Mouse (Mus musculus) midbrain, embryonic 16.5 days (tissue): ENCODE results near the gene Hspb6. TPM values are rescaled to one million over a fixed set of nuclear protein-coding genes. Genes with fewer than 3 reads are reported as not detected.
A peak's percentile ranks its signal among the peaks of the same experiment; 100 is the strongest.

ENCODE experiments used
- ATAC-seq: fragments of 200-750 bp; cut with Nextera tagmentation; 2 replicates; pipeline ENCODE4 v1.8.0; 2017; ENCODE audit warnings: moderate TSS enrichment
- H3K27ac ChIP-seq: fragments of 300-500 bp; sonication (generic); 2 replicates; pipeline ENCODE4 v1.5.1; 2014; ENCODE audit warnings: mild to moderate bottlenecking, low read length, mixed read lengths
- H3K27me3 ChIP-seq: fragments of 300-500 bp; sonication (generic); 2 replicates; pipeline ENCODE4 v1.6.1; 2014; ENCODE audit warnings: low read depth, low read length, mixed read lengths; ENCODE audit not compliant: control insufficient read depth, insufficient read depth
- H3K36me3 ChIP-seq: fragments of 300-500 bp; sonication (generic); 2 replicates; pipeline ENCODE4 v1.6.1; 2014; ENCODE audit warnings: mild to moderate bottlenecking, low read length, moderate library complexity, mixed read lengths; ENCODE audit not compliant: control insufficient read depth, insufficient read depth
- H3K4me1 ChIP-seq: fragments of 300-500 bp; sonication (generic); 2 replicates; pipeline ENCODE4 v1.6.1; 2014; ENCODE audit warnings: mild to moderate bottlenecking, low read length, mixed read lengths; ENCODE audit not compliant: control insufficient read depth, insufficient read depth
- H3K4me2 ChIP-seq: fragments of 300-500 bp; sonication (generic); 2 replicates; pipeline ENCODE4 v1.6.1; 2014; ENCODE audit warnings: mild to moderate bottlenecking, low read length, mixed read lengths
- H3K4me3 ChIP-seq: fragments of 300-500 bp; sonication (generic); 2 replicates; pipeline ENCODE4 v1.5.1; 2014; ENCODE audit warnings: low read depth, mild to moderate bottlenecking, low read length, moderate library complexity, mixed read lengths
- H3K9ac ChIP-seq: fragments of 300-500 bp; sonication (generic); 2 replicates; pipeline ENCODE4 v1.6.1; 2014; ENCODE audit warnings: low read depth, low read length, mixed read lengths
- H3K9me3 ChIP-seq: fragments of 300-500 bp; sonication (generic); replicated peaks from 2 replicates; pipeline ENCODE4 v1.6.1; 2014; ENCODE audit warnings: mild to moderate bottlenecking, low read length, mixed read lengths; ENCODE audit not compliant: control insufficient read depth, poor library complexity, severe bottlenecking
- WGBS: fragments of 180-500 bp; shearing (Covaris S2); extraction: QIAGEN DNeasy Blood & Tissue Kit; methylation state at CpG from one replicate; pipeline ENCODE4 v1.1.7; 2014; 5-methylcytosine and 5-hydroxymethylcytosine counted together
- polyA plus RNA-seq: library from polyadenylated mRNA; unstranded; fragments of >200 nt; fragmentation: Nextera tagmentation; extraction: Ambion mirVana; gene quantifications from 2 replicates; pipeline ENCODE4 v1.2.1, GENCODE M21; 2015

Gene Hspb6
- polyA plus RNA-seq, 1 experiment from 2014 or later = 11.2 TPM

DNA sequence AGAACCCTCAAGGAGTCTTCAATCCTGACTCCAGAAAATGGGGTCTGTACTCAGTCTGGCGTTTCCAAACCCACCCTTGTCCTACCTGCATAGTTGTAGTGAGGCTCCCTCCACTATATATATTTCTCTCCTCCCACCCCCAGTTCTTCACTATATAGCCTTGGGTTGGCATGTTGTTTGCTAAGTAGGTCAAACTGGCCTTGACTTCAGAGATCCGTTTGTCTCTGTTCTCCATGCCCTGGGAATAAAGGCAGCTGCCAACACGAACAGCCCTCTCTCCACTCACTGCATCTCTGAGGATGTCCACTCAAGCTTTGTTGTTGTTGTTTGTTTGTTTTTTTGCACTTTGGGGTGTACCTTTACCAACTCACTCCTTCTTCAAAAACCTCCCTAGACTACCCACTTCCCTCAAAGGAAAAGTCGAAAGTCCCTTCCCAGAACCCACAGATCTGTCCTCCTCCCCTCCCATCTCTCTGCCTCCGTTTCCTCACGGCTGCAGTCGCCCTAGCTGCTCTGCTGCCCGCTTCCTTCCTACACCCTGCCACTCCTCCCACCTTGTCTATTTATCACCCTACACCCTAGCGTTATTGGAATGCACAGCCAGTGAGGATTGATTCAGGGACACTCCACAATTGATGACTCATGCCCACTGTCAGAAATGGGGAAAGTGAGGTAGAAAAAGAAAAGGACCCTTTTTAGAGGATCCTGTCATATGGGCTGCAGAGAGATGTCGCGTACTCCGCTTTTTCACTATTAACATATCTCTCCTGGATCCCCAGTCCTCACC is 6.9 kb downstream of the Hspb6 start:
- Histone ChIP-seq H3K4me2 (peak overlapping the region; percentile 92), H3K27me3 (no peaks in the 10 kb centered on the region), H3K36me3 (peaks cover 19% of the 10 kb centered on the region), H3K27ac (peak overlapping the region; percentile 72; the same call in 1 of the 2 replicates), H3K9me3 (no peaks in the 10 kb centered on the region), H3K9ac (peak overlapping the region; percentile 72), H3K4me1 (peaks cover 23% of the 10 kb centered on the region), H3K4me3 (peak overlapping the region; percentile 65)
- WGBS = 15% methylated on average over 12 of the region's 12 CpGs
- peak; percentile 9; the same call in 1 of the 2 replicates for ATAC-seq

DNA sequence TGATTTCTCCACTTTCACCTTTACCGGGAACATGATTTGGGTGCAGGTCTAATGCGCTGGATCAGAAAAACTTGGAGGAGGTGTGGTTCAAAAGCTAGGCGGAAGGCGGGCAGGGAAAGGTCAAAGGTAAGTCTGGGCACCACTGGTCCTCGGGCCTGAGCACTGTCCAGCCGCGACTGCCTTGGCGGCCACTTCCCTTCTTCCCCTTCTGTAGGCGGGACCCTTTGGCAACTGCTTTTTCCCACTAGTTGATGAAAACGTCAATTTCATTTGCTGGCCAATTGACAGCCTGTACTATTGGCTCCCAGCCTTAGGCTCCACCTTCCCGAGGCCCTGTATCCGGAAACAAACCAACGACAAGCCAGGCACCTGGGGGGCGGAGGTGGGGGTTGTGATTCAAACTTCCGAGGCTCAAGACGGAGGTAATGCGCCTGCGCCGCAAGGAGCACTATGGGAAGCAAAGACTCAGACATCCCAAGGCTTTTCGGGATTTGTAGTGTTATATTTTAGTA is 7.5 kb downstream of the Hspb6 start, which contains the start of gene Lin37:
TSS of gene Lin37 (minus strand) at position 396 of the 512 bp plus-strand sequence.
- Histone ChIP-seq H3K9ac (peak within 1 kb of the TSS; percentile 72), H3K27ac (peak within 1 kb of the TSS; percentile 72), H3K27me3 (no peaks in the 10 kb centered on the region), H3K4me1 (peaks cover 28% of the 10 kb centered on the region), H3K9me3 (no peaks in the 10 kb centered on the region), H3K36me3 (peaks cover 19% of the 10 kb centered on the region), H3K4me2 (peak within 1 kb of the TSS; percentile 92), H3K4me3 (peak within 1 kb of the TSS; percentile 65)
- WGBS = under 1% methylated on average over 20 of the region's 20 CpGs
- peak; percentile 88 for ATAC-seq

DNA sequence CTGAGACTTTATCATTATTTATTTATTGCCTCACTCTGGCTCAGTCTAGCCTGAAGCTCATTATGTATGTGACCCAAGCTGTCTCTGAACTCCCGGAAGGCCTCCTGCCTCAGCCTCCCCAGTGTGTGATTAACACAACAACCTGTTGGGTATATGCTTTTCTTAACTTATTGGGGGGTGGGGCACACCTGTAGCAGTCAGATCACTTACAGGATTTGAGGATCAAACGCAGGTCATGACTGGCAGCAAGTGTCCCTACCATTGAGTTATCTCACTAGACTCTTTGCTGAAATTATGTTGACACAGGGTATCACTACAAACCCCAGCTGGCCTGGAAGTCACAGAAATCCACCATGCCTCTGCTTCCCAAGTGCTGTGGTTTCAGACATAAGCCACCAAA is 8.3 kb downstream of the Hspb6 start:
- WGBS = 63% methylated on average over 2 of the region's 2 CpGs
- Histone ChIP-seq H3K4me3 (no peak overlapping the region), H3K36me3 (peaks cover 14% of the 10 kb centered on the region), H3K4me2 (peak overlapping the region; percentile 92), H3K9ac (no peak overlapping the region), H3K4me1 (peaks cover 28% of the 10 kb centered on the region), H3K27ac (no peak overlapping the region; the same call in 1 of the 2 replicates), H3K9me3 (no peaks in the 10 kb centered on the region), H3K27me3 (no peaks in the 10 kb centered on the region)
- no peak for ATAC-seq

DNA sequence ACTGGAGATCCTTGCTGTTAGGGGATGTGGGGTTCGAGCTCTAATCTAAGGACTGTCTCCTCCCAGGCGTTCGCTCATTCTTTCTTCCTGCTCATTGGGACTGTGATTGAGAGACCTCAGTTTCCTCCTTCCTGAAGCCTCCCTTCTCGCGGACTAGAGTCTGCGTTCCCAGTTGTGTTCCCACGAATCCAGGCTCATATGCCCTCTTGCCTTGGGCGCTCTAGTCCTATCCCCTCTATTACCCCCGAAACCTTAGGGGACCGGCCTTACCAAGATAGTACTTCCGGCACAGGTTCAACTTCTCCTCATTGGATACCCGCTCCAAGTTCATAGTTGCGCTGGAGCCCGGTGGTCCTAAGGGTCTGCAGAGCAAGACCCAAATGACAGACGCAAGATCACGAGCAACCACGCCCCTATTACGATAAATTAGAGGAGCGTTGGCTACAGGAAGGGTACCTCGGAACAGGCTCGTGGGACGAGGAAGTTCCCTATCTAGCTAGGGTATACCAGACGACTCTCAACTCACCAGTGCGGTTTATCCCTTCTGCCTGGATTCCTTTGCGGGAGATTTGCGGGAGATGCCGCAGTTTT is 10.6 kb downstream of the Hspb6 start:
- Histone ChIP-seq H3K4me1 (peaks cover 28% of the 10 kb centered on the region), H3K27ac (peak overlapping the region; percentile 74), H3K27me3 (no peaks in the 10 kb centered on the region), H3K4me3 (peak overlapping the region; percentile 70), H3K9me3 (no peaks in the 10 kb centered on the region), H3K4me2 (peak overlapping the region; percentile 83), H3K36me3 (peaks cover 14% of the 10 kb centered on the region), H3K9ac (peak overlapping the region; percentile 61)
- ATAC-seq = no peak; the same call in 1 of the 2 replicates
- whole genome bisulfite sequencing = 1% methylated on average over 27 of the region's 27 CpGs

DNA sequence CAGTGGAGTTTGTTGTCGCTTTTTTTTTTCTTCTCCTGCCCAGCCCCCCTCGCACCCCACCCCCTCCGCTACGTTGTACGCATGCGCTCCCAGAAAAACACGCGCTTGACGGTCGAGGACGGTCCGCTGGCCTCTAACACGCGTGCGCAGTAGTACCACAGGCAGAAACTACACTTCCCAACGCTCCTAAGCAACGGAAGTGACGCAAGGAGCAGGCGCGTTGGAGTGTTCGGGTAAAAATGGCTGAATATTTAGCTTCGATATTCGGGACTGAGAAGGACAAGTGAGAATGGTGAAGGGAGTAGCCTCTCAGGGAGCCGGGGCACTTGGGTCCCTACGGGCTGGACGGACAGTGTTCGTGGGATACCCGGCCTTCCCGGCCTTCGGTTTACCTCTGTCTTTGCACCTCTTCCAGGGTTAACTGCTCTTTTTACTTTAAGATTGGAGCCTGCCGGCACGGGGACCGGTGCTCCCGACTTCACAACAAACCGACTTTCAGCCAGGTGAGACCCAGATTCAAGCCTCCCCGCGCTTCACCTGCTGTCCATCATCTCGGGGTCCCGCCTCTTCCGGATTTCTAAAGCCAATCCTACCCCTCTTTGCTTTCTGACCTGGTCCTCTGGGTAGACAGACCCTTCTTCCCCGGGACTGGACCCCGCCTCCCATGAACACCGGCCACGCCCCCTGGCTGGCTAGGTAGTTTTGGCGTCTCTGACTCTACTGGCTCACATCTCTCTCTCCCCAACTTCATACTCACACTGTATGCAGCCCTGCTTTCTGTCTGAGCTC is 11.3 kb downstream of the Hspb6 start, which contains the start of the genes U2af1l4, Gm49396 and Psenen:
TSS of gene U2af1l4 (plus strand) at position 185 of the 789 bp plus-strand sequence.
TSS of gene Gm49396 (plus strand) at position 228 of the 789 bp plus-strand sequence.
TSS of gene Psenen (minus strand) at position 511 of the 789 bp plus-strand sequence.
- Histone ChIP-seq H3K4me1 (peaks cover 26% of the 10 kb centered on the region), H3K27me3 (no peaks in the 10 kb centered on the region), H3K9me3 (no peaks in the 10 kb centered on the region), H3K36me3 (peaks cover 15% of the 10 kb centered on the region), H3K4me3 (peak within 1 kb of the TSS; percentile 70), H3K27ac (peak within 1 kb of the TSS; percentile 92), H3K4me2 (peak within 1 kb of the TSS; percentile 83), H3K9ac (peak within 1 kb of the TSS; percentile 73)
- WGBS = under 1% methylated on average over 45 of the region's 45 CpGs
- ATAC-seq = peak; percentile 85

DNA sequence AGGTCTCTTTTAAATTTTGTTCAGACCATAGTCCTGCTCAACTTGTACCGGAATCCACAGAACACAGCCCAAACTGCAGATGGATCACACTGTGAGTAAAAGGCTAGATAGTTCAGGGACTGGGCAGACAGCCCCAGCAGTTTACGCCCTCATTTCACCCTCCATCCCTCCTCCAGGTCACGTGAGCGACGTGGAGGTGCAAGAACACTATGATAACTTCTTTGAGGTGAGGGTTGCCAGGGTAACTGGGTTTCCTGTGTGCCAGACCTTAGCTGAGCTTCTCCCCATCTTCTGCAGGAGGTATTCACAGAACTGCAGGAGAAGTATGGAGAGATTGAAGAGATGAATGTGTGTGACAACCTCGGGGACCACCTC is 11.9 kb downstream of the Hspb6 start:
- Histone ChIP-seq H3K36me3 (peaks cover 19% of the 10 kb centered on the region), H3K4me3 (peak overlapping the region; percentile 70), H3K9ac (peak overlapping the region; percentile 73; the same call in 1 of the 2 replicates), H3K27me3 (no peaks in the 10 kb centered on the region), H3K27ac (peak overlapping the region; percentile 92; the same call in 1 of the 2 replicates), H3K4me1 (peaks cover 20% of the 10 kb centered on the region), H3K9me3 (no peaks in the 10 kb centered on the region), H3K4me2 (peak overlapping the region; percentile 60)
- 27% methylated on average over 6 of the region's 6 CpGs for WGBS
- no peak for ATAC-seq

DNA sequence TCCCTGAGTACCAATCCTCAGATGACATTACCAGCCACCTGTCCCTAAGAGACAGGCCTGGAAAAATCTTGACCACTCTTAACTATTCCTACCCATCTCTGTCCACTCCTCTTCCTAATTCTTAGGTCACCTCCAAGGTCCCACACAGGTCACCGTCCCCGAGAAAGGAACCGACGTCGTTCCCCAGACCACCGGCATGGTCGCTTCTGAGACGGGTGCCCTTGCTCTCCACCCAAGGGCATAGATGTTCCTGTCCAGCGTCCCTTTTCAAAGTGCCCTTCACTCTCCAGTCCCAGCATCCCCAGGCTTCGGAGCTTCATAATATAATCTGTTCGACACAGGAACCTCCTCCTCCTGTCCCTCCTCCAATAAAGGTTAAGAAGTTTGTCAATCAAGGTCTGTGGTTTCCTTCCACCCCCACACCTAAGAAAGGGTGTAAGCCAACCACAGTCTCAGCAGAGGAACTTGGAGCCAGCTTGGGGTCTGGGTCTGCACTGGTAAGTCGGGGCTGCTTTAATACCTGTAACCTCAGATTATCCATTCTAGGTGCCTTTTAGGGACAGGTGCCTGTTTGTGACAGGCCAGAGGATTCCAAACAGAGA is 13.1 kb downstream of the Hspb6 start, which contains the start of gene Igflr1:
TSS of gene Igflr1 (plus strand) at position 458 of the 602 bp plus-strand sequence.
- H3K27me3 ChIP-seq = no peaks in the 10 kb centered on the region
- no peak for ATAC-seq
- H3K9ac ChIP-seq = no peak within 1 kb of the TSS
- H3K4me3 ChIP-seq = no peak within 1 kb of the TSS
- no peak within 1 kb of the TSS for H3K27ac ChIP-seq
- H3K9me3 ChIP-seq = no peaks in the 10 kb centered on the region
- H3K36me3 ChIP-seq = peaks cover 29% of the 10 kb centered on the region
- H3K4me2 ChIP-seq = peak within 1 kb of the TSS; percentile 60; the same call in 1 of the 2 replicates
- 94% methylated on average over 12 of the region's 12 CpGs for WGBS
- H3K4me1 ChIP-seq = peaks cover 14% of the 10 kb centered on the region; the same call in 1 of the 2 replicates

DNA sequence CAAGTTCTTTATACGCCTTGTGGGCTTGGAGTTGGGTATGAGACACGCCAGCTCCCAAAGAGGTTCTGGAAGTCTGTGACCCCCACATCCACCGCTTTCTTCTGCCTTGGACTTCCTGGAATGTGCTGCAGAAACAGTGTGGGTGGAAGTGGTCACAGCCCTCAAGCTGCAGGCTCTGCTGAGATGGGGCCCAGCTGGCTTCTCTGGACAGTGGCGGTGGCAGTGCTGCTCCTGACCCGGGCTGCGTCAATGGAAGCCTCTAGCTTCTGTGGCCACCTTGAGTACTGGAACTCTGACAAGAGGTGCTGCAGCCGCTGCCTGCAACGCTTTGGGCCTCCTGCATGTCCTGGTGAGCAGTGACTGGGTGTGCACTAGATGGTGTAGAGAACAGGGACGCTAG is 14.1 kb downstream of the Hspb6 start:
- Histone ChIP-seq H3K36me3 (peaks cover 36% of the 10 kb centered on the region), H3K27ac (no peak overlapping the region), H3K4me3 (no peak overlapping the region), H3K9me3 (no peaks in the 10 kb centered on the region), H3K4me1 (peaks cover 12% of the 10 kb centered on the region; the same call in 1 of the 2 replicates), H3K4me2 (no peak overlapping the region), H3K9ac (no peak overlapping the region), H3K27me3 (no peaks in the 10 kb centered on the region)
- WGBS = 89% methylated on average over 9 of the region's 9 CpGs
- ATAC-seq = no peak
